Mouse (Mus musculus) cerebellum, adult 2 months (tissue): ENCODE measurements at regions not wholly inside any gene's neighbourhood (a gene's known extent, or its start where the extent isn't known, plus 50 kb on each side); places are given as distances from the start of the nearest gene placed in this dataset.

Experiments used
- CTCF ChIP-seq: fragments of 200-500 bp; IDR thresholded peaks from 2 replicates; pipeline ENCODE4 v1.5.1; 2011; ENCODE audit warnings: low read depth, mild to moderate bottlenecking, control low read depth, low read length, moderate library complexity, borderline replicate concordance; ENCODE audit not compliant: insufficient read depth
- POLR2A ChIP-seq: fragments of 200-500 bp; IDR thresholded peaks from 2 replicates; pipeline ENCODE4 v1.6.1; 2011; ENCODE audit warnings: low read length, control low read depth, borderline replicate concordance; ENCODE audit not compliant: insufficient read depth

- TF ChIP-seq CTCF: no peak
- TF ChIP-seq POLR2A: no peak
These were observed 56.6 kb upstream of the Sfrp2 start for GRCm38 (mm10) chr3:83709531-83709930.
